Mouse (Mus musculus) spleen, postnatal 10 days (tissue): Measurements from ENCODE around the gene Ralgps1.

ENCODE experiments used
- DNase-seq, 2 experiments: peaks; one replicate each; pipeline ENCODE4 v3.0.0; 2021 to 2022; ENCODE audit warnings: low spot score in 2 of 2

Ralgps1 gene

DNA sequence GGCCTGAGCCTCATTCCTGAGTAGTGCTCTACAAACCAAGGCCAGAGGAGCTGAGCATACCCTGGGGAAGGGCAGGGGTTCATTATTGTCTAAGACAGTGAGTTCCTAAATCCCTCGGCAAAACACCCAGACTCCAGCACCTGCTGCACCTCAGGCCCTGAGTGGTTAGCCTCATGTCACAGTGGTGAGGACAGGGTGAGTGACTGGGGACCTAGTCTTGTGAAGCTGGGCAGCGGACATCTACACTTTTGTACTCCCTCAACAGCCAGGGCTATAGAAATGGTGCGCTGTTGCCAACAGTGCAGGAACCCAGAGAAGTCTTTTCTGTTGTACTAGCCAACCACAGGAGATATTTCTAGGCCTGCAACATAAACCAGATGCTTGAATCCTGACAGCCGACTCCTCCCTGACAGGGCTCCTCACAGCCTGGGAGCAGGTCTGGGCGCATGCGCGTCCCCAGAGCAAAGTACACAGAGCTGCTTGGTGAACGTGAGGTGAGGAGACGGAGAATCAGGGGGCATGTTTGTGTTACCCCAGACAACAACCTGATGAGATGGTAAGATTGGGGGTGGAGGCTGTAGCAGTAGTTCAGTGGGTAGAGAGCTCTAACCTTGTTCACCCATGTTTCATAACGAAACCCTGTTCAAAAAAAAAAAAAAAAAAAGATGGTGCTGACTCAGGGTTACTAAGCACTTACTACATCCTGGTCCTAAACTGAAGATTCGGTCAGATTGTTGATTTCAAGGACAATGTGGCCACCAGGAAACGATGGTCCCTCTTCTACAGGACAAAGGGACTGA lies 193.6 kb downstream of the Ralgps1 start:
- DNase-seq = no peak

DNA sequence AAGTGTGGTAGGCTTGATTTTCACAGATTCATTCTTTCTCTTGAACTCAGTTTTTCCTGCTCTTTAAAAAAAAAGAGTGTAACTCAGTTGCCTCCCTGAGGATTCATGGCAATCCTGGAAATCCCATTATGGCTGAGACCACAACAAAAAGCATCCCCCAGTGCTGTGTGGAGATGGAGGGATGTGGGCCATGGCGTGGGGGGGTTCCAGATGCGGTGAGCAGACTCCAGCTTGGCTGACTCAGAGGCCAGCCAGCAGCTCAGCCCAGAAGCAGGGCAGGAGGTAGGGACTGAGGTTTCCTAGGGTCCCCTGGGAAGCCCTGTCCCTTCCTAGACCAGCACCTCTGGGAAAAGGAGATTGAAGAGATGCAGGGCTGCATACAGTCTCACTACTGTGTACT lies 194.4 kb downstream of the Ralgps1 start:
- DNase-seq = no peak

DNA sequence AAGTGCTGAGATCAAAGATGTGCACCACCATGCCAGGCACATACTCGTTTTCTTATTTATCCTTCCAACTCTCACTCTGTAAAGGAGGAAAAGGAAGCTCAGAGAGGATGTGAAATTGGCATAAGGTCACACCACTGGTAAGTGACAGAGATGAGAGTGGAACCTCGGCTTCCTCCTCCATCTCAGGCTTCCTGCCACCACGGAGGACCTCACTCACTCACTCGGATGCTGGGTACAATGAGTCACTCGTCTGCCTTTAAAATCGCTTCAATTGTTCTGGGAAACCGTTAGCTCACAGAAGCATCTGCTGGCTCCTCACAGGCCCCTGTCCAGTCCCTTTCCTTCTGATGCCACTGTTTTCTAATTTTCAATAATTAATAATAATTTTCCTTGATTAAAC lies 194.8 kb downstream of the Ralgps1 start:
- DNase-seq = no peak

DNA sequence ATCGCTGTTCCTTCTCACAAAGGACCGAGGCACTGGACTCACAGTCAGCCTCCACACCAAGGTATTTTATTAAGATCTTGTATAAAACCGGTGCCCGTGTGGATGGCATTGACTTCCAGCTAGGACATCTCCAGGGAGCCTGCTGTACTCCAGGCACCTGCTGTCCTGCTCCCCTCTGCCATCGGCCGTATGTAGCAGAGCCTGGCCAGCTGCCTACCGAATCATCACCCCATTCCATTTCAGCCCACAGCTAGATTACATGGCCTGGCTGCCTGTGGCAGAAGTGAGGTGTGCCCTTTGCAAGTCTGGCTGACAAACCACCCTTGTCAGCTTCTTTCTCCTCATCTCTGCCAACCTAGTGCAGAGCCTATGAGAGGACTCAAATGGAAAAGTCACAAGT lies 197.6 kb downstream of the Ralgps1 start:
- no peak for DNase-seq

DNA sequence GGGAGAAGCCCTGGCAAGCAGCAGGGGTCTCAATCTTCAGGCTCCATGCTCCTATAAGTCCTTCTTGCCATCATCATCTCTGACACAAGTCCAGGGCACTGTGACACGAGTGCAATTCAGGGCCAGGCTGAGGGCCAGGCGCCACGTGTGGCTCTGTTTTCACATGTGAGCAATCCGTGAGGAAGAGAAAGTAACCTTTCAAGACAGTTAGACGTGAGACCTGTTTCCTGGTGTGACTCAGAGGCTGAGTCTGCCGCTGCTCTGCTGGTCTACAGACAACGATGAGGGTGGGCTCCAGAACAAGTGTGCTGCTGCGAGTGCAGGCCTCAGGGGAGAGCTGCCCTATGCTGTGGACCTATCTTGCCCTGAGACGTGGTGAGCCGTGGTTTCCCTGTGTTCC lies 198.2 kb downstream of the Ralgps1 start:
- no peak for DNase-seq

DNA sequence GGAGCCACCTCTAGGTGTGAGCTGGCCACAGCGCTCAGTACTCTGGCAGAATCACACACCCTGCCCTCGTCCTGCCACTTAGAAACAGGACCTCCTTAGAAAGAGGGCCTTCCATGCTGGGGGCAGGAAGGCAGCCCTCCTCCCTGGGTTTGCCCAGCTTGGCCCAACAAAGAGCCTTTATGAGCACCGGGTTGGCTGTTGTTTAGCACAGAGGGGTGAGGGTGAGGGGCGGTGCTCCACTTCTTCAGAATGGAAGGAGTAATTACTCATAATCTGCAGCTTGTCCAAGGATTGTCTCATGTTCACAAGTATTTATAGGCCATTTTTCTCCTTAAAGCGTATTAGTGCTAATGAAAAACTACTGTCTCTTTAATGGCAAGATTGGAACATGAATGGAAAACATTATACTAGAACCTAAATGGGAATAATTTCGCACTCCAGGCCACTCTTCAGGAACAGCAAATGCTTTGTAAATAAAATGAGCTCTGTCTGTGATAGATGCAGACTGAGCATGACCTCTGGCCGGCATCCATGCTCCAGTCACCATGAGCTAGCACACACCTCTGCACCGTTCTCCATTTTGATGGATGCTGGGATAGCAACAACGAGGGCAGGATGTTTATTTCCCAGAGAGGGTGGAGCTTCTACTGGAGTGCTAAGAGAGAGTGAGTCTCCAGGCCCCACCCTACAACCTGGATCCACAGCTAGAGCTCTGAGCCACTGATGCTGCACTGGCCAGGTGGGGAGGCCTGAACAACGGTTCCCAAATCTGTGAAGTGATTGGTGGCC lies 200.3 kb downstream of the Ralgps1 start:
- DNase-seq = no peak

DNA sequence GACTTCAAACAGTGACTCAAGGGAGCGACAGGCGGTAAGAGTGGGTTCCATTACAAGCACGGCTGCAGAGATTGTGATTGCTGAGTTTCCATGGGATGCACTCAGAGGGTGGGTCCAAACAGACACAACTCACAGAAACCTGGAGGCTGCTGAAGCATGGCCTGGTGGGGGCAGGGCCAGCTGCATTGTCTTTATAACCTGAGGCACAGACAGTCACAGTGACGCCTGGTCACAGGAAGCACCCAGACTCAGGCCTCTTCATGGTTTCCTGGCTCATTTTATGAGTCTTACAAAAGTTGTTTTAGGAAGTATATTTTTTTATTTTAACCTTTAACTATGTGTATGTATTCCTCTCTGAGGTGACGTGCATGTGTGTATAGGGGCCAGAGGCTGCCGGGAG lies 201.8 kb downstream of the Ralgps1 start:
- DNase-seq = no peak

DNA sequence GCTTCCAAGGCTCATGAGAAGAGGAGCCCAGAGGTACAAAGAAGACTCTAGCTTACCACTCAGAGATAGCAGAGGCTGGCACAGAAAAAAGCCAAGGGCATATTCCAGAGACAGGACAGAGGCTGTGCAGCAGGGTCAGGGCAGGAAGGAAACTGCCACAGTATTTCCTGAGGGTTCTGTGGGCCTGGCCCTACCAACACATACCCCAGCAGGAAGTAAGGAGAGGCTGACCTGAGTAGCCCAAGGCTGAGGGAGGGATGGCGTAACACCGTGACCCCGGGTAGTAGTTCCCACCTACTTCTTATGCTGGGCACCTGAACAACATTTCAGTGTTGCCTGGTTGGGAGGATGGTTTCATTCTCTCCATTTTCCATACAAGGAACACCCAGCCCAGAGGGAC lies 204.2 kb downstream of the Ralgps1 start:
- no peak for DNase-seq

DNA sequence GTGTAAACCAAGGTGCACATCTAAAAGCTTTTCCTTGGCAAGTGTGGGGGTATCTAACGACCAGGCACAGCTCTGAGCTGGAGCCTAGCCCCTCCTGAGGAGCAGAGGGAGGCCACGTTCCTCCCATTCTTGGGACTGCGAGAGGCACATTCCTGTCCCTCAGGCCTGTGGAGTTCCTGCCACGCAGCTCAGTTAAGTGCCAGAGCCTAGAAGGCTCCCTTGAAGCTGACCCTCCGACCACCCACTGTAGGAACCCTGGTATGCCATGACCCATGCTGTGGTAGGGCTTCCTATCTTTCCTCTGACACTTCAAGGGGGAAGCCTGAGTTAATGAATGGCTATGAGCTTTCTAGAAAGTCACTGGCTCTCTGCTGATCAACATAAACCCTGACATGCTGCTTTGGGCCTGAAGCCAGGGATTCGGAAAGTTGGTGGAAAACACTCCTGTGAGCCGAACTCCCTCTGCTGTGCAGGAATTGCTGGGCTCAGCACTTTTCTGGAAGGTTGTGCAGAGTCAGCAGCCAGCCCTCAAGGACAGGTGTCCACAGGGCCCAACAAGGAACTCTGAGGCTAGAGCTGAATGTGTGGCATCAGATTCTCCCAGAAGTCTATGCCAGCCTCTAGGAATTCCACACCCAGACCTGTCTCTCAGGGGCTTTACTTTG lies 205.4 kb downstream of the Ralgps1 start:
- DNase-seq = no peak

DNA sequence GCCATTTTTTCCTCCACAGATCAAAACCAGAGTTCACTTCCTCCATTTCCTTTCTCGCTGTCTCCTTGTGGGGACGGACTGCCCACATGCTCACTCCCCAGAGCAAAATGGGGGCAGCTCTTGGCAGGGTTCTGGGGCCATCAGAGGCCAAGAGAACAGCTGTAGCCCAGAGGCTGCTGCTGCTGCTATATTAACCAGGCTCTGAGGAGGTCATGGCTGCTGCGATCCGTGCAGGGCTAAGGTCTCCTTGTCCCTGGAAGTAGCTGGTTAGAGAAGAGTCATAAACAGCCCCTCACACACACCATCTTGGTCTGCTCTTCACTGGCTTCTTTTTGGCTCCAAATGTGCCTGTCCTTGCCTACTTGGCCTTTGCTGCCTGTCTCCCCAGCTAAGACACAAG lies 206.1 kb downstream of the Ralgps1 start:
- no peak for DNase-seq

DNA sequence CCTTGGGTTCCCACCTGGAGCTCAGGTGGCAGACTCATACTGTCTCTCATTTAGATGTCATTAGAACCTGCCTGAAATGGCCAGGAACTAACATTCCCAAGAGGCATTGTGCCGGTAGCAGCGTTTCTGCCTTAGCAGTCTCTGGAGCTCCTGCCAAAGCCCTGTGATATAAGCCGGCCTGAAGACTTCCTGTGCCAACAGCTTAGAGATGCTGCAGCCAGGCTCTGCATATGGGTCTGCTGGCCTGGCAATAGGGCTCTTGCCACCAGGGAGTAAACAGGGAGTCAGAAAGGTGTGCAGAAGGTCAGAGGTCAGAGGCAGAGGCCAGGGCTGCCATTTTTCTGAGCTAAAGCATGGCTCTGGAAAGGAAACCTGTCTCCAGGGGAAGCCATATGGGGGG lies 206.6 kb downstream of the Ralgps1 start:
- DNase-seq = no peak

DNA sequence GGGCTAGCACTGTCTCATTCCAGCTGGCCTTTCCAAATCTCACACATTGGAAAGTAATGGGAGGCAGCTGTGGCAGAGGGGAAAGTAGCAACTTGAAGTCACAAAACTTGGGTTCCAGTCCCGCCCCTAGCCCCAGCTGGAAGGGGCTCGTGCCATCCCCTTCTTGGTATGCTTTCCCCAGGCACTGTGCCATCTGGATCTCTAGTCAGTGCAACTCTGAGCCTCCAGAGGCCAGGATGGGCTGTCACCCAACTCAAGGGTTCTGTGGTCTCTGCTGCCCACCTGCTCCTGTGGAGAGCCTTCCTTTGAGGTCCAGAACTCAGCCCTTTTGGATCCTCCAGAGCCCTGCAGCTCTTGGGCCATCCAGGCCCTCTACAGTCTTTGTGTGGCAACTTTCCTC lies 209.2 kb downstream of the Ralgps1 start:
- DNase-seq = no peak

DNA sequence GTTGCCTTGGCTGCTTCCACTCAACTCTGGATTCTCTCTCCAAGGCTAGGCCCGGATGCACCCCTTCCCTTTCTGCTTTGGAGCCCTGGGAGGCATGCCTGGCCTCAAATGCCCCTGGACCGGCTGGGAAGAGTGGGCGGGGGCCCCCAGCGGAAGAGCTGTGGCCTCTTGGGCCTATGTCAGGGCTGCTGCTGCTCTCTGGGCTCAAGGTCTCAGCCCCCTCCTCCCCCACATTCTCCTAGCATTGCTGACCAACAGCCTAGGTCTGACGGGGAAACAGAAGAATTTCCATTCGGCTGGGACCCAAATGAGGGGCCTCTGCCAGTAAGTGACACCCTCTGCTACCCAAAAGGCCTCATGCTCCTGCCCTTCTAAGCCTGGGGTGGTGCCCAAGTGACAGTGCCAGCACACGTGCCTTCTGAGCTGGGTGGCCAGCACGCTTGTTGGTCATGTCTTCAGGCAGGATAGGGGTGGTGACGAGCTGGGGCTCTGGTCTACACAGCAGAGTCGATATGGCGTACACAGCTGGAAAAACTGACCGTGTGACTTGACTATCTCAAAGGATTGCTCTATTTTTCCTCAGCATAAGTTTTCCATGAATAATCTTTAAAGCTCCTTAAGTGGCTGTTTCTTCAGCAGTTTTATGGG lies 210.8 kb downstream of the Ralgps1 start:
- peak in 1 of 2 experiments; percentile 23 for DNase-seq

DNA sequence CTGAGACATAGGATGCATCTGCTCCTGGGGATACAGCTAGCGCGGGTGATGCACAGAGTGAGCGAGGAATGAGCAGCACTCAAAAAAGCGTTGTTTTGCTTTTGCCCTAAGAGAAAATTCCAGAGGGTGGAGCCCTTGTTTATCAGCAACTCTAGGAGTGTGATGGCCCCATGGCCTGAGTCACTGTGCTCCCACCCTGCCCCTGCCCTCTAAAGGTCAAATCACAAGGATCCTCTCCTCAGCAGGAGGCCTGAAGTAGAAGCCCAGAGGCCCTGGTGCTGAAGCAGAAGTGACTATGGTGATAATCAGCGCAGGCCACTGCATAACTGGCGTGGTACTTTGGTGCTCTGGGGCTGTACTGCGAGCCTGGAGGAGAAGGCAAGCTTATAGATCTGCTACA lies 211.7 kb downstream of the Ralgps1 start:
- no peak for DNase-seq

DNA sequence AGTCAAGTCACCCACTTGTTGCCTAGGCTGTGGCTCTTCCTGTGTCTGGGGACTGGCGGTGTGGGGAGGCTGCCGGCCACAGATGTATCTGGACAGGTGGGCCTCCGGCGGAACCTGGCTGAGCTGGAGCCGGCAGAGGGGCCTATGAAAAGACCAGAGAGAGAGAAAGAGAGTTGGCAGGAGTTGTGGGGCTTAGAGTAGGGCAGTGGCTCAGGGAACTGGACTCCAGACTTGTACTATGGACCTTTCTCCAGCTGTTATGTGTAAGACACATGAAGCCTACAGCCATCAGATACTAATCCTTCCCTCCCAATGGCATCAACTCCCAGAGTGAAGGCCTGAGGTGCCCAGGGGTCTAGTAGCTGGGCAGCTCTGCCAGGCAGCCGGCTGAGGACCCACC lies 212.4 kb downstream of the Ralgps1 start:
- no peak for DNase-seq

DNA sequence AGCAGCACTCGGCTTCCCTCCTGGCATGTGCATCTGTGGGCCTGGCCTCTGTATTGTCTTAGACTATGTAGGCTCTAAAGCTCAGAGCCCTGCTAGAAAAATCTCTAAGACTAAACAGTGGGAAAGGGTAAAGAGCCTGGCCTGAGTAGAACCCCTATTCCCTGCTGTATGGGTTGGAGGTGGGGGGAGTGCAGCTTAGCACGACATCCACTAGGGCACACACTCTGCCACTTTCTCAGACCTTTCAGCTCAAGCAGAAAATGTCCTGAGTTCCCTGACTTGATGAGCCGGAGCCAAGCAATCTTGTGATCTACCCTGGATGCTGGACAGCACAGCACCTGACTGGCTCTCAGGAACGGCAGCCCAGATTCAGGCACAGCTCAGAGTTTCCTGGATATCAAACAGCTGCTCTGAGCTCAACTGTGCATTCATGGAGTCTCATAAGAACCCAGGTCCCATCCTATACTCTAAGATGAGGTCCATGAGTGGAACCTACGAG lies 215.0 kb downstream of the Ralgps1 start:
- no peak for DNase-seq

DNA sequence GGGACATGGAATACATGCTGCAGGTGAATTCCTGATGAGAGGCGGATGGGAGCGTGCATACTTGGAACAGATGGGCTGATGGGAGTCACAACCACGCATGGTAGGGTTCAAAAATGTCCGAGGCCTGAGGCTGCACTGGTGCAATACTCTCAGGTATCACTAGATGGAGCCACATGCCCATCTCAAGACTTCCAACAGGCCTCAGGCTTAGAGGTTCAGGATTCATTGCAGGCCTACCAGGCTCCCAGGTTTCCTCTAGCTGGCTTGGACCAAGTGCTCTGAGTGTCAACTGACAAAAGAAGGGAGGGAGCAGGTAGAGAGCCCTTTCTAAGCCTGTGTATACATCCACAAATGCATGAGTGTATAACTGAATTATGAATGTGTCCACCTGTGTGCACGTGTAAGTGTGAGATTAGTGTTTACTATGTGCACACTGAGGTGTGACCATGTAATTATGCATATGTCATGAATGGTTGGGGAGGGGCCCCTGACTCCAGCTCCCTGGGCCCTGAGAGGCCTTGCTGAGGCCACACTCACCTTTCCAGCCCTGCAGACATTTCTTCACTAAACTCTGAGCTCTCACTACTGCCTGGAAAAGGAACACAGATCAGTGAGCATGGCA lies 216.4 kb downstream of the Ralgps1 start:
- DNase-seq = peak; percentile 51 to 69

DNA sequence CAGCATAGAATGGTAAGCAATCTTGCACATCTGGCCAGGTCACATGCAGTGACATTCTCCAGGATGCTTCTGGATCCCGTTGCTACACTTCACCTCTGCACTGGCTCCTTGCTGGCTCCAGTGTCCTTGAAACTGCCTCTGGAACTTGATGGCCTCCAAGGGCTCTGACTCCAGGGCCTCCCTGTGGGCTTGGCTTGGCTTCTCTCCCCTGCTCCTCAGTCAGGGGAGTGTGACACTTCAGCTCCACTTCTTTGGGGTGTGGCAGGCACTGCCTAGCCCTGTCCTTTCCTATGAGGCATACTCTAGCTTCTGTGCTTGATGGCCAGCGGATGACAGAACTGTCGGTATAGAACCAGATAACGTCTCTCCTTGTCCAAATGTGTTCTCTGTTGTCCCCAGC lies 224.3 kb downstream of the Ralgps1 start:
- no peak for DNase-seq

DNA sequence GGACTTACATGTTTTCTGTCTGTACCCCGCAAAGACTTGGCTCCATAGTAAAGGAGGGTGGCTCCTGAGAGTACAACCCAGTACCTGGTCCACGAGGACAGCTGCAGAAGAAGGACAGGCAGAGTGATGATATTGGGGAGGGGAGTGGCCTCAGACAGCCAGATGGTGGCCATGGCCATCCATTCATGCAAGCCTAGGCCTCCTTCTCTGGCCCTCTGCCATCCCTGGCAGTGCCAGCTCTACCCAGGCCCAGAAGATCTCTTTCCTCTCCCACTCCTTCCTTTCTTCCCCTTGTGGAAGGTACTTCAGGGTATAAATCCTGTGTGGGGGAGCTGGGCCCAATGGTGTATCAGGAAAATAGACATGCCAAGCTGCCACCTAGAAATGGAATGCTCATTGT lies 228.0 kb downstream of the Ralgps1 start:
- DNase-seq = no peak

DNA sequence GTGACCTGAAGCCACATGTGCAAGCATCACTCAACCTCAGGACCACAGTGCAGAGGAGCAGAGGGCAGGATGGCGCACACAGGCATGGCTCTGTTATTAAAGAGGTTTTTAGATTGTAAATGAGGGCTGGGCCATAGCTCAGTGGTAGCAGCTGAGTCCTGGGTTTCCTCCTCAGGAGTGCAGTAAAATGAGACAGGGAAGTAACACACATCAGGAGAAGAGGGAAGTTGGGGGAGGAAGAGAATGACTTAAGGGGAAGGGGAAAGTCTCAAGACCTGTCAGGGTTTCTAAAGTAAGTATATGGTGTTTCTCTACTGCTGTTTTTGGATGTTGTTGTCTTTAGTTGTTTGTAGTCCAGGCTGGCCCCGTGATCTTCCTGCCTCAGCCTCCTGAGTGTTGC lies 232.8 kb downstream of the Ralgps1 start:
- no peak for DNase-seq

DNA sequence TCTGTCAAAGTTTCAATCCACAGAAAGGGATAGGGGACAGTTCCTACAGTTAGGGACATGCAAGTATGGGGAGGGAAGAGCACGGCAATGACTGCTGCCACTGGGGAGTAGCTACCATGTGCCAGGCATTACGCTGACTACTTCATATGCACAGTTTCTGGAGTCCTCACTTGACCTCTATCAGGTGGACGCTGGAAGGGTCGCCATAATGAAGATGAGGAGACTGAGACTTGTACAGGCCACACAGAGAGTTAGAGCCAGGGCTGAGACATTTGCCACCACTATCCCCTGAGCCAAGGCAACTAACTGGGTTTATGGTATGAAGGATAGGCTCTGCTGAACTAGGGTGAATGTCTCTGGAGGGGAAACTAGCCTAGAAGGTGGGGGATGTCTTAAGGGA lies 233.6 kb downstream of the Ralgps1 start:
- no peak for DNase-seq

DNA sequence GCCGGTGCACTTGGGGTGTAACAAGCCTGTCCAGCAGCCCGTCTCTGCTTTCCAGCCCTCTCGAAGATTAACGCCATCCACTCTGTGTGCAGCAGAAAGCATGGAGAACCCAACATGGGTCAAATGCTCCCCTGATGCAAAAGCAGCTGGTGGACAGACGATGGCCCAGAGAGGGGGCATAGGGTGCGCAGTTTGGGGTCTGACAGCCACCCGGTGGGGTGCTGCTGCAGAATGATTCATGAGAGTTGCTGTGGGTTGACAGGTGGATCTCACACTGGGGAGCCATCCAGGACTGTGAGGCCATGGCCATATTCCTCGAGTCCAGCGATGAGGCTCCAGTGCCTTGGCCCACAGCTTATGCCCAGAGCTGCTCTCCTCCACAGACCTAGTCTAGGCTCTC lies 234.0 kb downstream of the Ralgps1 start:
- no peak for DNase-seq
